Mouse (Mus musculus) CD8-positive naive resting alpha-beta T cell, adult 57 days (primary cell): ENCODE data around the gene Olfr444. TPM values are rescaled to one million over a fixed set of nuclear protein-coding genes. Genes with fewer than 3 reads are reported as not detected.

ENCODE experiments used
- total RNA-seq: library from RNA; stranded (reverse); gene quantifications from one replicate; pipeline ENCODE4 v1.2.4, GENCODE M21; 2023

Olfr444 gene
- total RNA-seq, result not detected

GRCm38 (mm10) chr6:42948767-42949166, at the start of gene Olfr444:
Gene Olfr444 (plus strand): TSS chr6:42949067.

GRCm38 (mm10) chr6:42908578-42908977, 40.3 kb upstream of the Olfr444 start, which contains the start of gene Olfr447:
Gene Olfr447 (plus strand): TSS chr6:42908878.

GRCm38 (mm10) chr6:42921077-42921476, 27.8 kb upstream of the Olfr444 start, which contains the start of gene Olfr446:
Gene Olfr446 (plus strand): TSS chr6:42921377.

Other genes with a start within 250 kb of the Olfr444 start
- not detected for gene Tcaf1, start 239.0 kb upstream of the Olfr444 start, total RNA-seq
- gene Olfr453, start 209.7 kb upstream of the Olfr444 start, total RNA-seq, result not detected
- gene Olfr38, start 192.7 kb upstream of the Olfr444 start, total RNA-seq, result not detected
- gene Olfr452, start 164.0 kb upstream of the Olfr444 start, total RNA-seq, result not detected
- not detected for gene Olfr450, start 137.1 kb upstream of the Olfr444 start, total RNA-seq
- not detected for gene Olfr449, start 114.7 kb upstream of the Olfr444 start, total RNA-seq
- gene Olfr448, start 58.6 kb upstream of the Olfr444 start, total RNA-seq, result not detected
- gene Olfr447, start 40.2 kb upstream of the Olfr444 start, total RNA-seq, result not detected
- gene Olfr446, start 27.7 kb upstream of the Olfr444 start, total RNA-seq, result not detected
- not detected for gene Olfr441, start 157.3 kb downstream of the Olfr444 start, total RNA-seq
- gene Olfr237-ps1, start 197.5 kb downstream of the Olfr444 start, total RNA-seq, result not detected
- gene Olfr437, start 214.2 kb downstream of the Olfr444 start, total RNA-seq, result not detected
- not detected for gene Olfr13, start 223.1 kb downstream of the Olfr444 start, total RNA-seq
- gene Olfr435, start 248.1 kb downstream of the Olfr444 start, total RNA-seq, result not detected